Mouse (Mus musculus) CD4-positive helper T cell, adult 2 months (primary cell): ENCODE measurements around the gene Nol6.
"Not testable (repeated sequence)": the region's sequence is repeated elsewhere in the genome, so short reads cannot be mapped to it uniquely, and the experiment has no call there.

Experiments used
- DNase-seq: peaks from one replicate; pipeline ENCODE4 v3.0.0-alpha.2; 2012; ENCODE audit warnings: low read depth, missing footprints, low spot score

The Nol6 gene

GRCm38 (mm10) chr4:41084819-41085218, 39.4 kb downstream of the Nol6 start:
- DNase-seq, result no peak

GRCm38 (mm10) chr4:41082803-41083202, 41.5 kb downstream of the Nol6 start:
- not testable (repeated sequence) for DNase-seq

DNA sequence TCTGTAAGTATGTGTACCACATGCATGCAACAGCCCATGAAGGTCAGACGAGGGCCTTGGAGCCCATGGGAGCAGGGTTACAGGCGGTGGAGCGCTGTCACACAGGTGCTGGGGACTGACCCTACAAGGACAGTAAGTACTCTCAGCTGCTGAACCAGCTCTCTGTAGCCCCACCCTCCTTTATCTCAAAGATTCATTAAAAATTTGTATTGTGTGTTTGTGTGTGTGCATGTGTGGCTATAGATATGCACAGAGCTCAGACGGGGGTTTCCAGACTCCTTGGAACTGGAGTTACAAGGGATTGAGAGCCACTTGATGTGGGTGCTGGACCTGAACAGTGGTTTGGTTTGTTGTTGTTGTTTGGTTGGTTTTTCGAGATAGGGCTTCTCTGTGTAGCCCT, 42.5 kb downstream of the Nol6 start:
- no peak for DNase-seq

- no peak for DNase-seq
Measured at GRCm38 (mm10) chr4:41078726-41079125, 45.5 kb downstream of the Nol6 start.

GRCm38 (mm10) chr4:41074461-41074860, 49.8 kb downstream of the Nol6 start:
- DNase-seq, result no peak

- no peak for DNase-seq
Measured at GRCm38 (mm10) chr4:41073008-41073817, 51.0 kb downstream of the Nol6 start.

DNA sequence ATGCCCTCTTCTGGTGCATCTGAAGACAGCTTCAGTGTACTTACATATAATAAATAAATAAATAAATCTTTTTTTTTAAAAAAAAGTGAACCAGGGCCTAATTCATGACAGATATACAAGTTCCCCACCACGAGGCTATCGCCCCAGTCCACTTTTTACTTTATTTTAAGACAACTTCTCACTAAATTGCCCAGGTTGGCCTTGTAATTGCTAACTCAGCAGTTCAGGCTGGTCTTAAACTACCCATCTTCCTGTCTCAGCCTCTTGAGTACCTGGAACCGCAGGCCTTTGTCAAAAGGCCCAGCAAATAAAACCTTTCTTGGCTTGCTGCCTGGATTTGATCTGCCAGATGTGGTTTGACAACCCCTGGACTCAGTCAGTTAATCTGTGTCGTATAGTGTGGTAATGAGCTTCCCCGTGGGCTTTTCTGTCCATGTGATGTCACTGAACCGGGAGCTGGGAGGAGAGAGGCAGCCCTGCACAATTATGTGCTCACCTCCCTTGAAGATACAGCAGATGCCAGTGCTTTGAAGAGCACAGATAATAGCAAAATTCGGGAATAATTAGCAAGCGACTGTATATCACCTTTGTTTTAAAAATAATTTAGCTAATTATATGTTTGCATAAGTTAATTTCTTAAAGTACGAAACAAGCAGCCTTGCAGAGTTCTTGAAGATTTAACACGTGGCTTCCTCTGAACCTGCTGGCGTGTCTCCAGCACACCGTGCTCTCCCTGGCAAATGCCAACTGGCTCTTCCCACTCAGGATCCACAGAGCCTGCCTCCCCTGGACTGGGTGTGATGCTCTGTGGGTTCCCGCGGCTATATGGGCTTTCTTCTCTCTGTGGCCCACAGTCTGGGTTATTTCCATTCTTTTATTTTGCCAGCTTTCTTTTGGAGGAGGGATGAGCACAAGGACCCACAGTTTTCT, 52.5 kb downstream of the Nol6 start:
- DNase-seq, result no peak

DNA sequence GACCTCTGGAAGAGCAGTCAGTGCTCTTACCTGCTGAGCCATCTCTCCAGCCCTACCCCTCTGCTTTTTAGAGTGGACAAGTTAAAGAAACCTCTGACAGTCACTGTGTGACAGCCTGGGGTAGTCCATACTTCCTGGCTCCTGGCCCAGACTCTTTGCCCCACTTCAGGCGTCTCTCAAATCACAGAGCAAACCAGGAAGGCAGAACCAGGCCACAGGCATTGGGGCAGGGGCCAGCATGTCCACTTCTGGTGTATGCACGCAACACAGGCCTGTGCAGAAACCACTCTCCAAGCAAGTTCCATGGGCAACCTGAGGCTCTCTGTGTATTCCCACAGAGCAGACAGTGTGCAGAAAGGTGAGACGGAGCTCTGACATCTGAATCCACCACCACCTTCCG, 59.1 kb downstream of the Nol6 start:
- DNase-seq, result no peak
